Mouse (Mus musculus) layer of hippocampus, postnatal 14 days (tissue): ENCODE results near the gene Timm10. TPM values are rescaled to one million over a fixed set of nuclear protein-coding genes. Genes with fewer than 3 reads are reported as not detected.
"Not testable (repeated sequence)": the region's sequence is repeated elsewhere in the genome, so short reads cannot be mapped to it uniquely, and the experiment has no call there.

Experiments used
- DNase-seq, 2 experiments: peaks; one replicate each; pipeline ENCODE4 v3.0.0; 2021 to 2022; ENCODE audit warnings: low spot score in 2 of 2, mixed read lengths in 1 of 2
- long read RNA-seq, 2 experiments: library from polyadenylated mRNA; stranded (forward); transcript quantifications; one replicate each; pipeline ENCODE4 v2.0.0; 2021
- total RNA-seq, 2 experiments: library from RNA; stranded (reverse); gene quantifications; 2 replicates each; pipeline ENCODE4 v1.2.3; 2021

The Timm10 gene
- 10 to 100 TPM; 59.1 to 59.8 TPM for total RNA-seq
- long read RNA-seq, experiment 1, transcript Timm10-201 (3 exons, 690 nt): major isoform, 17 of 18 reads
- long read RNA-seq, experiment 1, partial matches to known transcripts: 0 of 18 reads
- long read RNA-seq, experiment 1, other reads (novel, unspliced or antisense): 1 of 18 reads
- long read RNA-seq, experiment 2, transcript Timm10-201 (3 exons, 690 nt): major isoform, 39 of 47 reads
- long read RNA-seq, experiment 2, partial matches to known transcripts: 1 of 47 reads
- long read RNA-seq, experiment 2, other reads (novel, unspliced or antisense): 7 of 47 reads

DNA sequence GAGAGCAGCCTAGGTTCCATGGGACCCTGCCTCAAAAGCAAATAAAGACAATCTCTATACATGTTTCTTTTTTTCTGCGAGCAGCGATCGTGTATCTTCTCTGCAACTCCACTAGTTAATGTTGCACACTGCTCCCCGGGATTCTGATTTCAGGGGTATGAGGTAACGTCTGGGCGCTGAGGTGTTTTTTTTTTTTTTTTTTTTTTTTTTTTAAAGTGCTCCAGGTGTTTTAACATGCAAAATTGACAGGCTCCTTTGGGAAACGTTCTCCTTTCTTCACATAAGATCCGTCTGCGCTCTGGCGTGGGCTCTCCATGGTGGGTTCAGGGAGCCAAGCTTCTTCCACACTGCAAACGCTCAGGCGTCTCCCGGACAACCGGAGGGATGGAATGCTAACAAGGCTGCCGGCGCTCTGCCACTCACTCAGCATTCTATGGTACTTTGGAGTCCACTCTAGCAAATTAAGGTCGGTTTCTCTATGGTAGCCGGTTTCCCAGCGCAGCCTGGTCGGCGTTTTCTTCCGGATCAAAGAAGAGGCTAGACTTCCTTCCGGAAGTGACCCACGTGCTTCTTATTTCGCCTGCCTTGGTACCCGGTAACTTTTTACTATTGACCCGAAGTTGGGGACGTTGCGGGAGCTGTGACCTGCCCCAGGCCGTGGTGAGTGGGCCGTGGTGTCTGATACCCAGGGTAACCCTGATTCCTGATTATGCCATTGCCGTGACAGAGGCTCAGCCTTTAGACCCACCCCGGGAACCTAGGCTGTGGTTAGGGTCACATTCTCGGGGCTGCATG is at the start of gene Timm10:
TSS of gene Timm10 (plus strand) at position 510 of the 795 bp plus-strand sequence.
- peak; percentile 81 to 96 for DNase-seq

DNA sequence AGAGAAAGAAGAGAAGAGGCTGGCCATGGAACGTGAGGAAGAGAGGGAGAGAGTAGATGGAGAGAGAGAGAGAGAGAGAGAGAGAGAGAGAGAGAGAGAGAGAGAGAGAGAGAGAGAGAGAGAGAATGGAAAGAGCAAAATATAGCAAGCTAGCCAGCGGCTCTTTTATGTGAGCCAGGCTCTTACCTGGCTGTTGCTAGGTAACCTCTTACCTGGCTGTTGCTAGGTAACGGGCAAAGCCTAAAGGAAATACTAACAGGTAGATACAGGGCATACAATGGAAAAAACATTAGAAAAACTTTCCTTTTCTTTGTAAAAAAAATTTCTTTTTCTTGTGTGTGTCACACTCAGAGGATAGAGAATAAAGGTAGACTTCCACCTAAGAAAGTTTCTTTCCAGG is 49.1 kb upstream of the Timm10 start:
- DNase-seq: no peak

- no peak for DNase-seq
Observed at GRCm38 (mm10) chr2:84779210-84779609, 47.6 kb upstream of the Timm10 start.

- DNase-seq: no peak
Observed at GRCm38 (mm10) chr2:84783315-84783714, 43.5 kb upstream of the Timm10 start.

GRCm38 (mm10) chr2:84783840-84784566 is 42.8 kb upstream of the Timm10 start:
- DNase-seq: no peak

DNA sequence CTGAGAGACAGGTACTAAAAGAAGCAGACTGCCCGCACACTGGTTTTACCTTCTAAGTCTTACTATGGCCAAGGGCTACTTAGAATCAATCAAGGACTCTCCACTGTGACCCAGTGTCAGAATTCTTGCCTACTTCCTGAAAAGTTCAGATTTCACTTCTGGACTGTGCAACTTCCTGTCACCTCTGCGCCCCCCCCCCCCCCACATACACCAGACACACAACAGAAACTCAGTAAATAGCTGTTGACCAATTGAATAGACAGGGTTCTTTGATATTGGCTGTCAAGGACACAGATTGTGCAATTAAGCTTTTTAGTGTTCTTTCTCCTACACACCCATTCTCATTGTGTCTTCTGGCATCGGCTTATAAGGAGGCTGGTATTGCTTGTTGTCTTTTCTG is 38.5 kb upstream of the Timm10 start:
- no peak for DNase-seq

- no peak for DNase-seq
Observed at GRCm38 (mm10) chr2:84790418-84790817, 36.4 kb upstream of the Timm10 start.

- no peak for DNase-seq
Observed at GRCm38 (mm10) chr2:84792516-84792915, 34.3 kb upstream of the Timm10 start.

DNA sequence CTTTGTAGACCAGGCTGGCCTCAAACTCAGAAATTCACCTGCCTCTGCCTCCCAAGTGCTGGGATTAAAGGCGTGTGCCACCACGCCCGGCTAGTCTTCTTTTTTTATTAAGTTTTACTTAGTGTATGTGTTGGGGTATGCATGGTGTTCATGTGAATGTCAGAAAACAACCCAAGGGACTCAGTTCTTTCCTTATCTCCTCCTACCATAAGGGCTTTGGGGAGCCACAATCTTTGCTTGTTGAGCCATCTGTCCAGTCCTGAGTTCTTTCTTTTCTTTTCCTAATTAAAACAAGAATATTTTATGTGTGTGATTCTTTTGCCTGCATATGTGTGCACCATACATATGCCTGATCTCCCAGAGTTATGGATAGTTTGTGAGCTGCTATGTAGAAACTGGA is 33.6 kb upstream of the Timm10 start:
- no peak for DNase-seq

DNA sequence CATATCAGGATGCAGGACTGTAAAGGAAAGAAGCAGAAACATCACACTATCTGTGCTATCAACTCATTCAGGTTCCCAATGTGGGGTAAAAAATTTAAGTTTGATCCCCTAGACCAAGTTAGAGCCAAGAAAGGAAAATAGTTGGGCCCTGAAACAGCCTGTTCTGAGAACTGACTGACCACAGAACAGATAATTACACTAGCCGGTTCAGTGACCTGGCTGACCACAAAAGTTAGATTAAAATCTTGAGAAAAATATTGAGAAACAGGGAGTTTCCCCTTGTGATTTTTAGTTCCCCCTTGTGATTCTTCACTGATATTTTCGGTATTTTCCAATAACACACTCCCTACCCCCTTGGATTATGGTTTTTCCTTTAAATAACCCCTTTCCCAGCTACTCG is 32.9 kb upstream of the Timm10 start:
- DNase-seq: no peak

DNA sequence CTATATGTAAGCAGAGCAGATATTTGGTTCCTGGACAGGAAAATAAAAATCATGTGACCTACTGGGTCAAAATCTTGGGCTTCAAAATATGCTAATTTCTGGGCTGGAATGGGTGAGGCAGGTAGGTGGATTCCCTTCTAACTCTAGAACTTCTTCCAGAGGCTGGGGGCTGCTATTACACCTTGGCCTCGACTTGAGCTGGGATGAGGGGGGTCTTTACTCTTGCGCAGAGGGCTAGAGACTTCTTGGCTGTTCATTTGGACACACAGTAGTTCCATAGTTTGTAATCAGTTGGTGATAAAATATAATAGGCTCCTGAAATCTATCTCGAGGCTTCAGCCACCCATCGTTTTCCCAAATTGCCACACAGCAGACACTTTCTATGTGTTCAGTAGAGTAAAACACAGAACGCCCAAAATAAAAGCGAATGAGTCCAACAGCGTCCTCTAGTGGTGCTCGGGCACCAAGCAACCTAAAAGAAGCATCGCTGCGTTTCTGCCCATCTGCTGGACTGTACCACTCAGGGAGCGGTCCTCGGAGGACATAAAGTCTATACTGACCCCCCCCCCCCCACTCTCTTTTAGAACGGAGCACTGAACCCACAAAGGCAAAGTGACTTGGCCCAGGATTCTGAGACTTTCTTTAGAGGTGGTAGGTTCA is 28.8 kb upstream of the Timm10 start:
- peak; percentile 86 to 88 for DNase-seq

DNA sequence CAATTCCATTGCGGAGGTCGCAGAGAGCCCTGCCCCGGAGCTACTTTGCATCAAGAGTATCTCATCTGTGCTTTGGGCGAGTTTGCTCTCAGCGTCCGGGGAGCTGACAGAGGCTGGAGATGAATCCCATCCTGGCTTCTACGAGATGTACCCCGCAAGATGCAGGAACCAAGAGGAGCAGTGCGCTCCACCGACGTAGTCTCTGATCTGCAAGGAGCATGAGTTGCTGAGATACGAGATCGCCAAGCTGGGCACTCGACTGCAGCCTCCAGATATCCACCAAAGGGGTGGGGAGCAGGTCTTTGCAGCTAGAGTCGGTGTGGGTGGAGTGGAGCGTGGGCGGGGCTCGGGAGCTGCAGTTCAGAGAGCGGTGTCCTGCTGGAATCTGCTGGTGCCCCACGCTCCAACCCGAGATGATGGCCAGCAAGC is 28.3 kb upstream of the Timm10 start, which contains the start of gene Ube2l6:
TSS of gene Ube2l6 (plus strand) at position 336 of the 429 bp plus-strand sequence.
- DNase-seq: peak; percentile 41 to 56

GRCm38 (mm10) chr2:84799041-84799561 is 27.7 kb upstream of the Timm10 start:
- peak; percentile 64 to 79 for DNase-seq

DNA sequence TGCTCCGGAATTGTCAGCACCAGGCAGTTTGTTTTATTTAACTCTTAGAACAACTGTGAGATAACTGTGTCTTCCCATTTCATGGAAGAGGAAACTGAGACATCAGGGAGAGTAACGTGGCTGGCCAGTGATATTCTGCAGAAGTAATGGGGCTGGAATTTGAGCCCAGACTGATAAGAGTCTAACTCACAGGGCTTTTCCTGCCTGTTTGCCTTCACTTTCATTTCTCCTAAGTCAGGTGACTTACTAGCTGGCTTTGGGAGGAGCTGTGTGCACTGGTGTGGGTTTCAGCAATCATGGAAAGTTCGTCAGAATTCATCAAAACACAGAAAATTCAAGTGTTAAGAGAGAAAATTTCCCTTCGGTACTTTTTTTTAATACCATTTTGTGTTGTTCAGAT is 26.5 kb upstream of the Timm10 start:
- no peak for DNase-seq

GRCm38 (mm10) chr2:84801223-84801622 is 25.6 kb upstream of the Timm10 start:
- not testable (repeated sequence) for DNase-seq

DNA sequence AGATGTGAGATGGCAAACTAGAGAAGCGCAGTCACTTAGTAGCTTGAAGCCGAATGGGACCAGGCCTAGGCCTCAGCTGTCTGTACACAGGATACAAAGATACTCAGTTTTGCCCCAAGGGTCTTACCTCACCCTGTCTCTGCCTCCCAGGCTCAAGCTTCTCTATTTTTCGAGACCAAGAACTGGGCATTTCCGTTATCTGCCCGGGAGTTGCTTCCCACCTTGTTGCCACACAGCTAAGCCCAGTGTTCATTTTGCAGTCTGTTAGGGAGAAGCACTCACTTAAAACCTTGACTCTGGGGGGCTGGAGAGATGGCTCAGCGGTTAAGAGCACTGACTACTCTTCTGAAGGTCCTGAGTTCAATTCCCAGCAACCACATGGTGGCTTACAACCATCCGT is 22.8 kb upstream of the Timm10 start:
- DNase-seq: no peak

DNA sequence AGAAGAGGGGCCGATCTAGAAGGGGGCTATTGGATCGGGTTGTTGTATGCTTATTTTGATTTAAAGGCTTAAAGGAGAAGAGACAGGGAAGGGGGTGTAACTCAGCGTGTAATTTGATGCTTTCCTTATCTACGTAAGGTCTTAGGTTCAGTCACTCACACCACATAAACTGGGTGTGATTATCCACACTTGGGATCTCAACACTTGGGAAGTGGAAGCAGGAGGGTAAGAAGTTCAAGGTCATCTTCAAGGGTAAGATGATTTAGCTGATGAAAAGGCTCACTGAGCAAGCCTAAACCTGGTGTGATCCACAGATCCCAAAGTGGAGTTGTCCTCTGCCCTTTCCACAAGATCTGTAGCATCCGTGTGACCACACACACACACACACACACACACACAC is 20.3 kb upstream of the Timm10 start:
- DNase-seq: no peak

- DNase-seq: no peak
Observed at GRCm38 (mm10) chr2:84809330-84809729, 17.5 kb upstream of the Timm10 start.

DNA sequence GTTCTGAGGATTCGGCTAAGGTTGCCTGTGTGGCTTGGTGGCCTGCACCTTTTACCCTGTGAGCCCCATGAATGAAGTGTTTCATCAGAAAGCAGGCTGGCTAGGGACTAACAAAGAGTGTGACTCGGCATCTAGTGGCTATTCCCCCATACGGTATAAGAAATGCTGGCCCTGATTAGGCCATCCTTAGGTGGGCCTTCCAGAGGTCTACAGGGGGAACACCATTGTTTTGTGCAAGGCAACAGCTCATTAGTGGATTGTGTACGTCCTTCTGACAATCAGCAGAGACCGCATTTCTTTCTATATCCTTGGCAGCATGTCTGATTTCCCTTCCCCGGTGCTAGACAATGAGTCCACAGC is 16.3 kb upstream of the Timm10 start:
- no peak for DNase-seq

DNA sequence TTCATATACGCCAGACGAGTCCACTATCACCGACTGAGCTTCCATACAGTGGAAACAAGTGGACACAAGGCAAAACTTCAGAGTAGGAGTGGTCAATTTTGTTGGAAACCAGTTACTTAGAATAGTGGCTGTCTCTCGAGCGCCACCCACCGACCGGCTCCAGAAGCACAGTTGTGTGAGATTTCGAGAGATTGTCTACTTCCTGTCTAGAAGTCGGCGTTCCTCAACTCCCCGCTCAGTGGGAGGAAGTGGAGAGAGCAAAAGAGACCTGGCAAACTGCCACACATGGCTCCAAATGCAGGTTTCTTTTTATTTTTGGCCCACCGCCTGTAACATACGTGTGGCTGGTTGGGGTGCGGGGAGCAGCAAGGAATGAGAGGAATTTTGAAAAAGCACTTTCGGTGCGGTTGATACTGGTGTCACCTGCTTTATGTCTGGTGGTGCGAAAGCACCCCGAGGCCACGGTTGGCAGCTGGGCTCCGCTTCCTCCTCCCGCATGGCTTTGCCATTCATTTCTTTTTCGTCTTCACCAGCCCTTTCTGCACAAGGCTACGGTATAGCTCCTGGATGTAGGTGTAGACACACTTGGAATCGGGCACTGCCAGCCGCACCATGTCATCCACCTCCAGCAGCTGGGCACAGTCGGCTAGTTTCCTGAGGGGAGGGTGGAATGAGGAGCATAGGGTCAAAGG is 15.8 kb upstream of the Timm10 start:
- DNase-seq: peak; percentile 83 to 87
